ENCODE assay signal across 9 mouse cellular contexts in genomic region chr17:48097011-48097742, GRCm38 (mm10). TPM values are rescaled to one million over a fixed set of nuclear protein-coding genes. Genes with fewer than 3 reads are reported as not detected.
DNase-seq lines count a peak whose midpoint lies in the region; ATAC-seq and TF ChIP-seq lines count a peak whose summit lies in the region.
"Had no signal": no experiment of that assay in that cellular context is flagged by ENCODE, and none has a peak within 500 bp of the region (broad histone marks: within the 10 kb centered on the region; RNA-seq: fewer than 3 reads in every experiment).

No protein-coding gene starts in this region.

- peaks cover 66% of the 10 kb centered on the region for H3K27me3 ChIP-seq in embryonic facial prominence, embryonic 15.5 days
- peaks cover 72% of the 10 kb centered on the region for H3K27me3 ChIP-seq in hindbrain, embryonic 14.5 days (ENCODE audit: control insufficient read depth, insufficient read depth, low read length)
- H3K27me3 ChIP-seq in liver, adult 2 months (ENCODE audit: control insufficient read depth, insufficient read depth, low read length), result peaks cover 12% of the 10 kb centered on the region; the same call in 1 of the 2 replicates
- H3K27me3 ChIP-seq in midbrain, embryonic 15.5 days (replicated peaks), result peaks cover 63% of the 10 kb centered on the region

- H3K36me3 ChIP-seq in embryonic facial prominence, embryonic 15.5 days, result no peaks in the 10 kb centered on the region
- no peaks in the 10 kb centered on the region for H3K36me3 ChIP-seq in hindbrain, embryonic 14.5 days (replicated peaks; ENCODE audit: control insufficient read depth, insufficient read depth)
- H3K36me3 ChIP-seq in liver, adult 2 months (ENCODE audit: control insufficient read depth, insufficient read depth, low read length), result no peaks in the 10 kb centered on the region
- no peaks in the 10 kb centered on the region for H3K36me3 ChIP-seq in midbrain, embryonic 15.5 days (replicated peaks)

- peak overlapping the region; percentile 30 for H3K4me3 ChIP-seq in embryonic facial prominence, embryonic 15.5 days (replicated peaks)
- peak overlapping the region; percentile 19 for H3K4me3 ChIP-seq in hindbrain, embryonic 14.5 days (replicated peaks; ENCODE audit: low read length)
- H3K4me3 ChIP-seq in liver, adult 2 months (ENCODE audit: insufficient read depth, low read depth, low read length), result peak overlapping the region; percentile 4; the same call in 1 of the 2 replicates
- peak overlapping the region; percentile 24 for H3K4me3 ChIP-seq in midbrain, embryonic 15.5 days

- no peak overlapping the region for H3K9ac ChIP-seq in embryonic facial prominence, embryonic 15.5 days
- H3K9ac ChIP-seq in hindbrain, embryonic 14.5 days, result no peak overlapping the region
- H3K9ac ChIP-seq in liver, adult 2 months (ENCODE audit: low read depth, low read length), result no peak overlapping the region
- no peak overlapping the region for H3K9ac ChIP-seq in midbrain, embryonic 15.5 days

- H3K9me3 ChIP-seq in embryonic facial prominence, embryonic 15.5 days (replicated peaks), result no peaks in the 10 kb centered on the region
- no peaks in the 10 kb centered on the region for H3K9me3 ChIP-seq in hindbrain, embryonic 14.5 days (ENCODE audit: control insufficient read depth, low read length)
- H3K9me3 ChIP-seq in midbrain, embryonic 15.5 days, result no peaks in the 10 kb centered on the region

- TF ChIP-seq CTCF in liver, adult 2 months (IDR thresholded peaks at IDR 0.05; ENCODE audit: low read depth, low read length), result peak; percentile 50

- no peaks in the 10 kb centered on the region for H3K79me2 ChIP-seq in liver, adult 2 months (ENCODE audit: control insufficient read depth, insufficient read depth, low read length)

- H3K27ac ChIP-seq in embryonic facial prominence, embryonic 15.5 days (replicated peaks), result no peak overlapping the region
- no peak overlapping the region for H3K27ac ChIP-seq in hindbrain, embryonic 14.5 days
- H3K27ac ChIP-seq in liver, adult 2 months (replicated peaks; ENCODE audit: insufficient read depth, low read depth, low read length), result no peak overlapping the region
- H3K27ac ChIP-seq in midbrain, embryonic 15.5 days, result no peak overlapping the region

- H3K4me2 ChIP-seq in embryonic facial prominence, embryonic 15.5 days (replicated peaks), result peak overlapping the region; percentile 55
- peak overlapping the region; percentile 48 for H3K4me2 ChIP-seq in hindbrain, embryonic 14.5 days (replicated peaks)
- H3K4me2 ChIP-seq in midbrain, embryonic 15.5 days, result peak overlapping the region; percentile 48

- peaks cover 55% of the 10 kb centered on the region for H3K4me1 ChIP-seq in embryonic facial prominence, embryonic 15.5 days
- H3K4me1 ChIP-seq in hindbrain, embryonic 14.5 days (replicated peaks; ENCODE audit: control insufficient read depth, insufficient read depth, low read length), result peaks cover 16% of the 10 kb centered on the region
- no peaks in the 10 kb centered on the region; the same call in 1 of the 2 replicates for H3K4me1 ChIP-seq in liver, adult 2 months (ENCODE audit: control insufficient read depth, insufficient read depth, low read length)
- peaks cover 41% of the 10 kb centered on the region for H3K4me1 ChIP-seq in midbrain, embryonic 15.5 days

- no peak for ATAC-seq in embryonic facial prominence, embryonic 15.5 days (ENCODE audit: insufficient number of reproducible peaks, low FRiP score, low TSS enrichment, low read depth)
- ATAC-seq in hindbrain, embryonic 14.5 days (ENCODE audit: low FRiP score), result no peak
- ATAC-seq in midbrain, embryonic 15.5 days (replicated peaks), result no peak

- TF ChIP-seq POLR2A in liver, adult 2 months (IDR thresholded peaks at IDR 0.05; ENCODE audit: extremely low read depth, insufficient read depth, low read length), result no peak

- WGBS in embryonic facial prominence, embryonic 15.5 days, result 1% methylated on average over 40 of the region's 41 CpGs
- under 1% methylated on average over 40 of the region's 41 CpGs for WGBS in hindbrain, embryonic 14.5 days
- whole genome bisulfite sequencing in liver, adult 2 months, result 1% methylated on average over 40 of the region's 41 CpGs
- under 1% methylated on average over 40 of the region's 41 CpGs for WGBS in midbrain, embryonic 15.5 days

- DNase-seq in cerebellum, postnatal 36 days, result peak; percentile 29 to 31
- no peak for DNase-seq in cerebellum, adult 9-11 months
- peak; percentile 67 for DNase-seq in R1 (ENCODE audit: low read depth, low spot score)
- peak; percentile 64 for DNase-seq in hindbrain, embryonic 14.5 days (ENCODE audit: low spot score)
- DNase-seq in liver, adult 2 months (ENCODE audit: extremely low read depth, low read depth, low spot score), result peak; percentile 19
- peak; percentile 52 for DNase-seq in thymus, postnatal 0 days (ENCODE audit: low spot score)

RNA-seq across cellular contexts. Expression of gene 1700067P10Rik, which starts 8.1 kb away (rescaled TPM):
- not detected in 2 replicates for polyA plus RNA-seq in embryonic facial prominence, embryonic 15.5 days (2015; fragmentation: Nextera tagmentation; extraction: Ambion mirVana)
- 0.18 TPM in 1 of 2 replicates, not detected in the other for polyA plus RNA-seq in hindbrain, embryonic 14.5 days (2014; fragmentation: Nextera tagmentation; extraction: Ambion mirVana)
- total RNA-seq in liver, adult 2 months (2014; rRNA removed), result not detected in 2 replicates
- not detected in 2 replicates for polyA plus RNA-seq in liver, adult 2 months (2012; rRNA removed)
- 0.22 TPM in 1 of 2 replicates, not detected in the other for polyA plus RNA-seq in midbrain, embryonic 15.5 days (2015; fragmentation: Nextera tagmentation; extraction: Ambion mirVana)
- not detected in 2 replicates for polyA plus RNA-seq in thymus, postnatal 0 days (2015; fragmentation: Nextera tagmentation; extraction: Ambion mirVana)
- total RNA-seq: left cerebral cortex, postnatal 10 days had no signal

RNA-seq across cellular contexts. Expression of gene 9830107B12Rik, which starts 48.9 kb away (rescaled TPM):
- polyA plus RNA-seq in embryonic facial prominence, embryonic 15.5 days (2015; fragmentation: Nextera tagmentation; extraction: Ambion mirVana), result not detected in 2 replicates
- polyA plus RNA-seq in hindbrain, embryonic 14.5 days (2014; fragmentation: Nextera tagmentation; extraction: Ambion mirVana), result not detected in 2 replicates
- total RNA-seq in liver, adult 2 months (2014; rRNA removed), result not detected in 2 replicates
- polyA plus RNA-seq in liver, adult 2 months (2012; rRNA removed), result not detected in 2 replicates
- polyA plus RNA-seq in midbrain, embryonic 15.5 days (2015; fragmentation: Nextera tagmentation; extraction: Ambion mirVana), result not detected in 2 replicates
- not detected in 2 replicates for polyA plus RNA-seq in thymus, postnatal 0 days (2015; fragmentation: Nextera tagmentation; extraction: Ambion mirVana)
- total RNA-seq: left cerebral cortex, postnatal 10 days had no signal

RNA-seq across cellular contexts. Expression of gene 1700122O11Rik, which starts 59.1 kb away (rescaled TPM):
- polyA plus RNA-seq in embryonic facial prominence, embryonic 15.5 days (2015; fragmentation: Nextera tagmentation; extraction: Ambion mirVana), result not detected in 2 replicates
- polyA plus RNA-seq in hindbrain, embryonic 14.5 days (2014; fragmentation: Nextera tagmentation; extraction: Ambion mirVana), result not detected in 2 replicates
- not detected in 2 replicates for total RNA-seq in liver, adult 2 months (2014; rRNA removed)
- not detected in 2 replicates for polyA plus RNA-seq in liver, adult 2 months (2012; rRNA removed)
- not detected in 2 replicates for polyA plus RNA-seq in midbrain, embryonic 15.5 days (2015; fragmentation: Nextera tagmentation; extraction: Ambion mirVana)
- not detected in 2 replicates for polyA plus RNA-seq in thymus, postnatal 0 days (2015; fragmentation: Nextera tagmentation; extraction: Ambion mirVana)
- total RNA-seq: left cerebral cortex, postnatal 10 days had no signal
